Mouse (Mus musculus) stomach, postnatal 0 days (tissue): Measurements from ENCODE around the gene Snap25. TPM values are rescaled to one million over a fixed set of nuclear protein-coding genes. Genes with fewer than 3 reads are reported as not detected.

Experiments used
- ATAC-seq: fragments of 200-750 bp; cut with Nextera tagmentation; 2 replicates; pipeline ENCODE4 v1.8.0; 2017; ENCODE audit not compliant: low FRiP score, low TSS enrichment
- DNase-seq: peaks from one replicate; pipeline ENCODE4 v3.0.0-alpha.2; 2016; ENCODE audit warnings: low spot score
- H3K27ac ChIP-seq: fragments of 300-500 bp; sonication (generic); replicated peaks from 2 replicates; pipeline ENCODE4 v1.5.1; 2014; ENCODE audit warnings: mild to moderate bottlenecking, control low read depth
- H3K27me3 ChIP-seq: fragments of 300-500 bp; sonication (generic); 2 replicates; pipeline ENCODE4 v1.6.1; 2014; ENCODE audit warnings: low read length; ENCODE audit not compliant: control insufficient read depth, insufficient read depth
- H3K36me3 ChIP-seq: fragments of 300-500 bp; sonication (generic); 2 replicates; pipeline ENCODE4 v1.6.1; 2014; ENCODE audit warnings: low read length, mixed read lengths; ENCODE audit not compliant: control insufficient read depth, insufficient read depth
- H3K4me1 ChIP-seq: fragments of 300-500 bp; sonication (generic); replicated peaks from 2 replicates; pipeline ENCODE4 v1.6.1; 2014; ENCODE audit warnings: antibody characterized with exemption; ENCODE audit not compliant: control insufficient read depth, insufficient read depth
- H3K4me2 ChIP-seq: fragments of 300-500 bp; sonication (generic); replicated peaks from 2 replicates; pipeline ENCODE4 v1.6.1; 2014; ENCODE audit warnings: low read depth, mild to moderate bottlenecking, control low read depth, moderate library complexity
- H3K4me3 ChIP-seq: fragments of 300-500 bp; sonication (generic); 2 replicates; pipeline ENCODE4 v1.5.1; 2014; ENCODE audit warnings: low read depth, low read length, control low read depth
- H3K9ac ChIP-seq: fragments of 300-500 bp; sonication (generic); 2 replicates; pipeline ENCODE4 v1.6.1; 2014; ENCODE audit warnings: mild to moderate bottlenecking, low read length, control low read depth, mixed read lengths
- H3K9me3 ChIP-seq: fragments of 300-500 bp; sonication (generic); 2 replicates; pipeline ENCODE4 v1.6.1; 2016; ENCODE audit warnings: low read length; ENCODE audit not compliant: control insufficient read depth
- CTCF ChIP-seq: IDR thresholded peaks from 2 replicates; pipeline ENCODE4 v1.5.1; 2016; ENCODE audit warnings: antibody characterized with exemption, low read depth, mild to moderate bottlenecking, moderate library complexity
- EP300 ChIP-seq: optimal IDR thresholded peaks from 2 replicates; pipeline ENCODE3; 2016; ENCODE audit warnings: antibody characterized with exemption
- WGBS: fragments of 180-500 bp; shearing (Covaris S2); extraction: QIAGEN DNeasy Blood & Tissue Kit; methylation state at CpG from one replicate; pipeline ENCODE4 v1.1.7; 2014; 5-methylcytosine and 5-hydroxymethylcytosine counted together
- polyA plus RNA-seq: library from polyadenylated mRNA; unstranded; fragments of >200 nt; fragmentation: Nextera tagmentation; extraction: Ambion mirVana; gene quantifications from 2 replicates; pipeline ENCODE4 v1.2.1, GENCODE M21; 2015

The Snap25 gene
- polyA plus RNA-seq, 1 experiment from 2014 or later = 8.5 TPM

DNA sequence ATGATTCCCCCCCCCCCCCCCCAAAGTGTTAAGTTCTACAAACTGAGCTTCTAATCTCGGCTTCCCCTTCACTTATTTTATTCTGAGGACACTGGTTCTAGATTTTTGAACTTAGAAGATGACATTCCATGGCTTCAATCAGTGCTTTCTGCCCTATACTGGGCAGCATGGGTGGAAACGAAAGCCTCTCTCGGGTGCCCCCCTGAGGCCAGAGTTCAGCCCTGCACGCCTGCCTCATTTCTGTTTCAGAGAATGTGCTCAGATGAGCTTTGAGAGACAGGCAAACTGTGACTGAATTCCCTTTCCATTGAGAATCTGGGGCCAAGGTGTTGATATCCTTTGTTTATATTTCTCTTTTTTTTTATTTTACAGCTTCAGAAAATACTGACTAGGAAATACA lies 7.0 kb downstream of the Snap25 start:
- DNase-seq = peak; percentile 61
- Histone ChIP-seq H3K4me1 (no peaks in the 10 kb centered on the region), H3K9ac (no peak overlapping the region), H3K36me3 (no peaks in the 10 kb centered on the region), H3K4me2 (no peak overlapping the region), H3K4me3 (no peak overlapping the region), H3K27ac (no peak overlapping the region), H3K9me3 (no peaks in the 10 kb centered on the region), H3K27me3 (no peaks in the 10 kb centered on the region)
- WGBS = 28% methylated on average over 4 of the region's 4 CpGs
- ATAC-seq = no peak
- TF ChIP-seq CTCF (peak; percentile 73), EP300 (no peak)

DNA sequence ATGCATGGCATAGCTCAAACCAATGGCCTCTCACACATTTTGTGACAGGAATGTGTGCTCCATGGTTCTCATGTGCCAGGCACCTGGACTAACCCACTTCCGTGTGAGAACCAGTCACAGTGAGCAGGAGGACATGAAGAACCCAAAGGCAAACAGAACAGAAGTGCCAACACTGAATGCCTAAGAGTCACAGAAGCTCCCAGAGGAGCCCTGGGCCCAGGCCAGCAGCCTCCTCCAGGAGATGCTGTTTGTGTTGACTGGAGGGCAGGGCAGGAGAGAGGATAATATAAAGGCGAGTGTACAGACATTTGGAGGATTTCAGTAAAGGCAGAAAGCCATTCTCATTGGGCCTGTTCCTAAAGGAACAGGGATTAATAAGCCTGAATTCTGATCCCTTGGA lies 25.0 kb downstream of the Snap25 start:
- no peaks in the 10 kb centered on the region for H3K9me3 ChIP-seq
- no peak overlapping the region for H3K4me2 ChIP-seq
- TF ChIP-seq EP300 (no peak), CTCF (no peak)
- H3K4me1 ChIP-seq = no peaks in the 10 kb centered on the region
- WGBS = 60% methylated on average over 2 of the region's 2 CpGs
- H3K9ac ChIP-seq = no peak overlapping the region
- no peaks in the 10 kb centered on the region for H3K27me3 ChIP-seq
- H3K27ac ChIP-seq = no peak overlapping the region
- ATAC-seq = no peak
- H3K4me3 ChIP-seq = no peak overlapping the region
- no peak for DNase-seq
- H3K36me3 ChIP-seq = no peaks in the 10 kb centered on the region

DNA sequence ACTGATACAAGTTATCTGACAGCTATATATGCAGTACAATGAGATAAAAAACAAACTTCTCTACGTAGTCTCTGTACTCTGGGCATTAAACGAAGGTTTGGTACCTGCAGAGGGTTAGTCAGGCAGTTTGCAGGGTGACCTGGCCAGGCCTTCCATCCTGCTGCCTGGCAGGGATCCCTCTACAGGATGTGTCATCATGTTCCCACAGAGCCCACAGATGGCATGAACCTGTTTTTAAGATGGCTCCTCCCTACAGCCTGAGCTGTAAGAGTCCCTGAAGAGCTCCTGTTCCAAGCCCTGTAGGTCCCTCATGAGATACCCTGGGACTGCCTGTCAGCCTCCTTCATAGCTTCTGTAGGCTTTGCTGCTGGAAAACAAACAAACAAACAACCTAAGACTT lies 29.0 kb downstream of the Snap25 start:
- TF ChIP-seq EP300 (no peak), CTCF (no peak)
- ATAC-seq (no peak), DNase-seq (no peak)
- WGBS = 60% methylated on average over 2 of the region's 2 CpGs
- H3K4me3 ChIP-seq = no peak overlapping the region
- H3K27me3 ChIP-seq = no peaks in the 10 kb centered on the region
- H3K9me3 ChIP-seq = no peaks in the 10 kb centered on the region
- no peaks in the 10 kb centered on the region for H3K4me1 ChIP-seq
- H3K36me3 ChIP-seq = no peaks in the 10 kb centered on the region
- H3K9ac ChIP-seq = no peak overlapping the region
- H3K4me2 ChIP-seq = no peak overlapping the region
- H3K27ac ChIP-seq = no peak overlapping the region

DNA sequence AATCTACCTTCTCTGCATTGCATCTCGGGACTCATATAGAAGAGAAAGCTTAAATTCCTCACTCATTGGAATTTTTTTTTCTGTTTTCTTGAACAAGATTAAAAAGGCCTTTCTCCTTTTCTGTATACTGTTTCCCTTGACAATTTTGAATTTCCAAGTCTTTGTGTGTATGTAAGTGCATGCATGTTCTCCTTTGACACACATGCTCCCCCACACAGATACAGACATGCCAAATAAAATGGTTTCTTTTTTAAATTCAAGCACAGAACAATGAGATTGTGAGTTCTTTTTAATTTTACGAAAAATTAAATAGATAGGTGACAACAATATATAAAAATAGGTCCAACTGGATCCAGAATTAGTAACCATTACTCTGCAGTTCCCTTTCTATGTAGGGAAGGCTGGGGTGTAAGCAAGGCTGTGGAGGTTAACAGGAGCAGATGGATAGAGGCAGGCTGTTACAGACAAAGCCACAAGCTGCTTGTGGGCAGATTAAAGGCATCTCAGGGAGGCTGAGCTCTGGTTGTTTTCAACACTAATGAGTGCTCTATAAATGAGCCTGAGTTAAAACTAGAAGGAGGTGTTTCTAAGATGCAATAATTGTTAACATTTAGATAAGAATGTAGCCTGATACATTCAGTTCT lies 31.6 kb downstream of the Snap25 start:
- Histone ChIP-seq H3K4me3 (no peak overlapping the region), H3K36me3 (no peaks in the 10 kb centered on the region), H3K4me2 (no peak overlapping the region), H3K27ac (no peak overlapping the region), H3K4me1 (no peaks in the 10 kb centered on the region), H3K9me3 (no peaks in the 10 kb centered on the region), H3K27me3 (no peaks in the 10 kb centered on the region), H3K9ac (no peak overlapping the region)
- DNase-seq = no peak
- WGBS = 79% methylated on average over 2 of the region's 2 CpGs
- ATAC-seq = no peak
- TF ChIP-seq CTCF = no peak
- no peak for TF ChIP-seq EP300

DNA sequence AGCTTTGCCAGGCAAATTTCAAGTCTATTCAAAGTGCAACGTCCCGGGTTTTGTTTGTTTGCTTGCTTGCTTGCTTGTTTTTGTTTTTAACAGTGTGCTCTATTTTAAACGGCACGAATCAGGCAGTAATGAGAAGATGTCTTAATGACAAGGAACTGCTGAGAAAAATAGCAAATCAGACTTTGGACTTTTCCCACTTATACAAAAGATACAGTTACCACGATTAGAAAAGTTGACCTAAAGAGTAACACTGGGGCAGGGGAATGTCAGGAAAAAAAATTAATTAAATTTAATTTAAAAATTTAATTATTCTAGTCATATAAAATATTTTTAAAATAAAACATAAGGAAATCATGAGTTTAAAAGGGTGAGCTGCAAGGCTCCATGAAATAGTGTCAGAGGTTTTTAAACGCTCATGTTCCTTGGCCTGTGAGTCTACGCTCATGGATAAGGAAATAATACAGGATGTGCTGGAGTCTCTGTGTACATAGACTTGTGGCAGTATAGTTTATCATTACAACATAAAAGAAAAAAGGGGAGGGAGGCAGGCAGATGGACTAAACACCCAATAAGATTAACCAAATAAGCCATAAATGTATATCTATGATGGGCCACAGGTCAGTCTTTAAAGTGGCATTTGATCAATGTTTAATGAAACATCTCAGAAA lies 32.2 kb downstream of the Snap25 start:
- H3K4me1 ChIP-seq = no peaks in the 10 kb centered on the region
- H3K27ac ChIP-seq = no peak overlapping the region
- no peak overlapping the region for H3K4me2 ChIP-seq
- no peaks in the 10 kb centered on the region for H3K9me3 ChIP-seq
- H3K4me3 ChIP-seq = no peak overlapping the region
- TF ChIP-seq EP300 = no peak
- no peak for TF ChIP-seq CTCF
- H3K36me3 ChIP-seq = no peaks in the 10 kb centered on the region
- DNase-seq (no peak), ATAC-seq (no peak)
- WGBS = 46% methylated on average over 7 of the region's 7 CpGs
- H3K9ac ChIP-seq = no peak overlapping the region
- no peaks in the 10 kb centered on the region for H3K27me3 ChIP-seq

DNA sequence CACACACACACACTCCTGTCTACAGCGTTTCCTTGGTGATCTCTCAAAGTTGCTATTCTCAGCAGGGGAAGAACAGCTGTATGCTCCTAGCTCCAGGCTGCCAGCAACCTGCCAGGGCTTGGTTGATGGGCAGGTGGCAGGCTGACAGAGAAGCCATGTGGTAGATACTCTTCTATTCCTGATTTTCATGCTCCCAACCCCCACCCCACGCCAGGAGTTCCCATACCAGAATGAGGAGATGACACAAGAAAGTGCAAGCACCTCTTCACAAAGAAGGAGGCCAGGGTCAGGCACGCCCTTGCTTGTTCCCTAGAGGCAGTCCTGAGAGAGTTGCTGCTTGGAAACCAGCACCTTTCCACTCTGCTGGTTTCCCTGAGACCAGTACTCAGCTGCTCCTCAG lies 40.4 kb downstream of the Snap25 start:
- Histone ChIP-seq H3K4me1 (no peaks in the 10 kb centered on the region), H3K27ac (no peak overlapping the region), H3K4me2 (no peak overlapping the region), H3K9ac (no peak overlapping the region), H3K36me3 (no peaks in the 10 kb centered on the region), H3K27me3 (no peaks in the 10 kb centered on the region), H3K9me3 (no peaks in the 10 kb centered on the region), H3K4me3 (no peak overlapping the region)
- TF ChIP-seq EP300 (no peak), CTCF (no peak)
- no peak for DNase-seq
- 25% methylated on average over 3 of the region's 3 CpGs for WGBS
- no peak for ATAC-seq
